Mouse (Mus musculus) lung, adult 2 months (tissue): ENCODE measurements around the gene Gpr3.

Experiments
- CTCF ChIP-seq: fragments of 200-500 bp; IDR thresholded peaks from 2 replicates; pipeline ENCODE4 v1.5.1; 2011; ENCODE audit warnings: mild to moderate bottlenecking, low read length, control low read depth; ENCODE audit not compliant: insufficient read depth
- POLR2A ChIP-seq: fragments of 200-500 bp; IDR thresholded peaks from 2 replicates; pipeline ENCODE4 v1.6.1; 2011; ENCODE audit warnings: low read depth, mild to moderate bottlenecking, control low read depth, low read length, borderline replicate concordance; ENCODE audit errors: extremely low read depth

GRCm38 (mm10) chr4:133237911-133238310 is 25.6 kb upstream of the Gpr3 start:
- no peak for TF ChIP-seq POLR2A
- TF ChIP-seq CTCF = no peak
